ENCODE assay signal across 8 mouse cellular contexts in genomic region chr19:5871273-5871672, GRCm38 (mm10). TPM values are rescaled to one million over a fixed set of nuclear protein-coding genes. Genes with fewer than 3 reads are reported as not detected.
DNase-seq lines count a peak whose midpoint lies in the region; ATAC-seq and TF ChIP-seq lines count a peak whose summit lies in the region.

No protein-coding gene starts in this region.

- H3K4me1 ChIP-seq in kidney, adult 2 months (ENCODE audit: control insufficient read depth, insufficient read depth, low read length) = peaks cover 9% of the 10 kb centered on the region; the same call in 1 of the 2 replicates
- peaks cover 43% of the 10 kb centered on the region for H3K4me1 ChIP-seq in limb, embryonic 13.5 days
- peaks cover 25% of the 10 kb centered on the region for H3K4me1 ChIP-seq in midbrain, embryonic 15.5 days

- H3K4me3 ChIP-seq in kidney, adult 2 months (ENCODE audit: insufficient read depth, low read depth, low read length) = no peak overlapping the region
- H3K4me3 ChIP-seq in limb, embryonic 13.5 days = peak overlapping the region; percentile 7; the same call in 1 of the 2 replicates
- no peak overlapping the region for H3K4me3 ChIP-seq in midbrain, embryonic 15.5 days

- peak overlapping the region; percentile 53 for H3K4me2 ChIP-seq in limb, embryonic 13.5 days (replicated peaks)
- 0 out of 2 replicates have a peak overlapping the region, but pooled peaks have one; percentile 9 for H3K4me2 ChIP-seq in midbrain, embryonic 15.5 days

- no peaks in the 10 kb centered on the region for H3K36me3 ChIP-seq in kidney, adult 2 months (ENCODE audit: control insufficient read depth, insufficient read depth, low read length)
- peaks cover 55% of the 10 kb centered on the region for H3K36me3 ChIP-seq in limb, embryonic 13.5 days
- no peaks in the 10 kb centered on the region for H3K36me3 ChIP-seq in midbrain, embryonic 15.5 days (replicated peaks)

- TF ChIP-seq CTCF in kidney, adult 2 months (conservative IDR thresholded peaks at IDR 0.05; ENCODE audit: insufficient read depth, insufficient read length, low read depth, low read length) = no peak

- peak; percentile 73 for DNase-seq in kidney, postnatal 10 days
- no peak for DNase-seq in kidney, adult 2 months
- DNase-seq in forelimb bud, embryonic 11.5 days (ENCODE audit: low read depth, low spot score) = peak; percentile 72
- DNase-seq in right cerebral cortex, postnatal 14 days = no peak
- DNase-seq in layer of hippocampus, adult 9-11 months = no peak
- no peak for DNase-seq in spleen, postnatal 14 days (ENCODE audit: low spot score in 2 of 2)

- no peaks in the 10 kb centered on the region for H3K27me3 ChIP-seq in kidney, adult 2 months (replicated peaks; ENCODE audit: control insufficient read depth, insufficient read depth, low read length)
- no peaks in the 10 kb centered on the region for H3K27me3 ChIP-seq in limb, embryonic 13.5 days
- H3K27me3 ChIP-seq in midbrain, embryonic 15.5 days (replicated peaks) = no peaks in the 10 kb centered on the region

- TF ChIP-seq POLR2A in kidney, adult 2 months (IDR thresholded peaks at IDR 0.05; ENCODE audit: low read depth, low read length) = no peak

- H3K9ac ChIP-seq in limb, embryonic 13.5 days = peak overlapping the region; percentile 54
- no peak overlapping the region for H3K9ac ChIP-seq in midbrain, embryonic 15.5 days

- ATAC-seq in limb, embryonic 13.5 days (ENCODE audit: low FRiP score, low read depth) = peak; percentile 54; the same call in 1 of the 2 replicates
- 0 out of 2 replicates have a peak, but pooled peaks have one; percentile 9 for ATAC-seq in midbrain, embryonic 15.5 days (replicated peaks)

- 29% methylated on average over 7 of the region's 7 CpGs for WGBS in kidney, adult 2 months
- WGBS in limb, embryonic 13.5 days = 0% methylated on average over 7 of the region's 7 CpGs
- 16% methylated on average over 7 of the region's 7 CpGs for WGBS in midbrain, embryonic 15.5 days

- H3K27ac ChIP-seq in kidney, adult 2 months (ENCODE audit: insufficient read depth, low read depth, low read length) = no peak overlapping the region
- peak overlapping the region; percentile 83 for H3K27ac ChIP-seq in limb, embryonic 13.5 days
- H3K27ac ChIP-seq in midbrain, embryonic 15.5 days = peak overlapping the region; percentile 38; the same call in 1 of the 2 replicates

- no peaks in the 10 kb centered on the region for H3K9me3 ChIP-seq in limb, embryonic 13.5 days
- H3K9me3 ChIP-seq in midbrain, embryonic 15.5 days = no peaks in the 10 kb centered on the region

RNA-seq across cellular contexts. Expression of gene Frmd8, which starts 3.8 kb away (rescaled TPM):
- 18.5 and 23.1 TPM in 2 replicates for polyA plus RNA-seq in kidney, adult 2 months (2012; rRNA removed)
- 30.1 and 32.2 TPM in 2 replicates for polyA plus RNA-seq in limb, embryonic 13.5 days (2015; fragmentation: Nextera tagmentation; extraction: Ambion mirVana)
- 16.1 and 19.2 TPM in 2 replicates for polyA plus RNA-seq in midbrain, embryonic 15.5 days (2015; fragmentation: Nextera tagmentation; extraction: Ambion mirVana)

RNA-seq across cellular contexts. Expression of gene Slc25a45, which starts 6.3 kb away (rescaled TPM):
- 52.7 and 63.4 TPM in 2 replicates for polyA plus RNA-seq in kidney, adult 2 months (2012; rRNA removed)
- 2.3 and 2.4 TPM in 2 replicates for polyA plus RNA-seq in limb, embryonic 13.5 days (2015; fragmentation: Nextera tagmentation; extraction: Ambion mirVana)
- 2.0 and 2.9 TPM in 2 replicates for polyA plus RNA-seq in midbrain, embryonic 15.5 days (2015; fragmentation: Nextera tagmentation; extraction: Ambion mirVana)

RNA-seq across cellular contexts. Expression of gene Tigd3, which starts 22.7 kb away (rescaled TPM):
- polyA plus RNA-seq in kidney, adult 2 months (2012; rRNA removed) = 0.52 and 0.73 TPM in 2 replicates
- 4.7 and 5.5 TPM in 2 replicates for polyA plus RNA-seq in limb, embryonic 13.5 days (2015; fragmentation: Nextera tagmentation; extraction: Ambion mirVana)
- 13.8 and 16.4 TPM in 2 replicates for polyA plus RNA-seq in midbrain, embryonic 15.5 days (2015; fragmentation: Nextera tagmentation; extraction: Ambion mirVana)

RNA-seq across cellular contexts. Expression of gene Dpf2, which starts 41.5 kb away (rescaled TPM):
- 71.5 and 79.7 TPM in 2 replicates for polyA plus RNA-seq in kidney, adult 2 months (2012; rRNA removed)
- polyA plus RNA-seq in limb, embryonic 13.5 days (2015; fragmentation: Nextera tagmentation; extraction: Ambion mirVana) = 174 and 185 TPM in 2 replicates
- polyA plus RNA-seq in midbrain, embryonic 15.5 days (2015; fragmentation: Nextera tagmentation; extraction: Ambion mirVana) = 122 and 130 TPM in 2 replicates

RNA-seq across cellular contexts. Expression of gene Cdc42ep2, which starts 53.3 kb away (rescaled TPM):
- polyA plus RNA-seq in kidney, adult 2 months (2012; rRNA removed) = 12.0 and 12.2 TPM in 2 replicates
- polyA plus RNA-seq in limb, embryonic 13.5 days (2015; fragmentation: Nextera tagmentation; extraction: Ambion mirVana) = 4.7 and 5.3 TPM in 2 replicates
- polyA plus RNA-seq in midbrain, embryonic 15.5 days (2015; fragmentation: Nextera tagmentation; extraction: Ambion mirVana) = 16.3 and 16.7 TPM in 2 replicates

Comparison
In these comparisons a context has a peak if more than half of its experiments do, and no peak if none do; other contexts are left out.
1. DNase-seq: peak in kidney, postnatal 10 days (single experiment) and forelimb bud, embryonic 11.5 days (single experiment); none in kidney, adult 2 months (single experiment), right cerebral cortex, postnatal 14 days (single experiment), layer of hippocampus, adult 9-11 months (single experiment) and spleen, postnatal 14 days (0 of 2).
2. RNA of gene Slc25a45, which starts 6.3 kb away (polyA plus RNA-seq): 52.7 to 63.4 TPM in kidney, adult 2 months; 2.3 to 2.4 TPM in limb, embryonic 13.5 days and 2.0 to 2.9 TPM in midbrain, embryonic 15.5 days; every median in the first group is over 10 times any median in the second.